Mouse (Mus musculus): ENCODE measurements around the gene Hoxb9.

DNA sequence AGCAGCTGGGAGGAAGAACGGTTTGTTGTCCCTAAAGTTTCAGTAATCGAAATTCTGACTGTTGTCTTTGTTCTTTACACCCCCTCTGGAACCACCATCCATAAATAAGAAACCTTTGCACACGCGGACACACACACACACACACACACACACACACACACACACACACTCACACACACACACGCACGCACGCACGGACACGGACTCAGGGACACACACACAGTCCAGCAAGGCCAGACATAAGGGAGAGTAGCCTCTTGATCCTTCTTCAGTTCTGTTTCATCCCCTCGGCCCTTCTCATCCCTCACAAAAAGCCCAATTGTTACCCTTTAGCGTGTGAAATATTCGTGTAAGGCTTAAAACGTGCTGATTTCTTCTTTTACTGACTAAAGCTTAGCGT lies 7.1 kb downstream of the Hoxb9 start:
- TF ChIP-seq POLR2A (IDR thresholded peaks at IDR 0.05; ENCODE audit: extremely low read depth, insufficient read depth, low read length) (no peak), CTCF (IDR thresholded peaks at IDR 0.05; ENCODE audit: low read depth, low read length) (no peak)
